Mouse (Mus musculus): ENCODE results near the gene Akap6. TPM values are rescaled to one million over a fixed set of nuclear protein-coding genes. Genes with fewer than 3 reads are reported as not detected.

The Akap6 gene
- polyA plus RNA-seq, 1 experiment from 2014 or later: 0.02 TPM

DNA sequence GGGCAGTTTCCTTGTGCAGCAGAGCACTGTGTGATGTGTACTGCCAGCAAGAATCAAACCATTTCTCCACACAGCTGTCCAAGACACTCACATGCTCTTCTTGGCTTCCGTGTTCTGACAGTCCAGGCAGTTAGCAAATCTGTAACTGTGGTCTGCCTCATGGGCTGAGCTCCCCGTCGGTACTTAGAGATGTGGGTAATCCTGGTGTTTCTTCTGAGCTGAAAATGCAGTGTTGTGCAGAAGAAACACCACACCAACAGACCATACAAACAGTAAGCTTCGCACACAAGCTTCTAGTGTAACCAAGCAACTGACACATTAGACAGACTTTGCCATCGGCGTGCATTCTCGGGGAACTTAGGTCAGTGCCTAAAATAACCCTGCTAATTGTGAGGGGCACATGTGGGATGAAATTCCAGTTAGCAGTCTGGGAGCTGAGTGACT is 155.1 kb downstream of the Akap6 start:
- no peak overlapping the region for H3K4me3 ChIP-seq (ENCODE audit: low read depth, low read length)
- ATAC-seq: no peak
- H3K4me1 ChIP-seq (ENCODE audit: insufficient read depth): no peaks in the 10 kb centered on the region
- TF ChIP-seq CTCF (IDR thresholded peaks at IDR 0.05; ENCODE audit: low read depth) (no peak), EP300 (IDR thresholded peaks at IDR 0.05; ENCODE audit: low read depth) (no peak)
- H3K9ac ChIP-seq (replicated peaks): no peak overlapping the region
- H3K4me2 ChIP-seq (ENCODE audit: low read depth, low read length): no peak overlapping the region
- H3K27ac ChIP-seq (ENCODE audit: low read depth): no peak overlapping the region
- no peaks in the 10 kb centered on the region for H3K9me3 ChIP-seq (ENCODE audit: low read length)
- DNase-seq: no peak
- no peaks in the 10 kb centered on the region for H3K27me3 ChIP-seq (ENCODE audit: insufficient read depth, low read length)
- no peaks in the 10 kb centered on the region for H3K36me3 ChIP-seq (replicated peaks; ENCODE audit: insufficient read depth, low read length)
- 67% methylated on average over 7 of the region's 7 CpGs for WGBS (ENCODE audit: insufficient replicate concordance)

GRCm38 (mm10) chr12:52856104-52856503 is 156.9 kb downstream of the Akap6 start:
- H3K9ac ChIP-seq (replicated peaks): no peak overlapping the region
- H3K27ac ChIP-seq (ENCODE audit: low read depth): no peak overlapping the region
- WGBS (ENCODE audit: insufficient replicate concordance): 84% methylated on average over 1 of the region's 1 CpGs
- no peaks in the 10 kb centered on the region for H3K27me3 ChIP-seq (ENCODE audit: insufficient read depth, low read length)
- H3K4me1 ChIP-seq (ENCODE audit: insufficient read depth): no peaks in the 10 kb centered on the region
- no peak overlapping the region for H3K4me3 ChIP-seq (ENCODE audit: low read depth, low read length)
- no peak for ATAC-seq
- H3K4me2 ChIP-seq (ENCODE audit: low read depth, low read length): no peak overlapping the region
- no peaks in the 10 kb centered on the region for H3K9me3 ChIP-seq (ENCODE audit: low read length)
- no peaks in the 10 kb centered on the region for H3K36me3 ChIP-seq (replicated peaks; ENCODE audit: insufficient read depth, low read length)
- no peak for TF ChIP-seq EP300 (IDR thresholded peaks at IDR 0.05; ENCODE audit: low read depth)
- TF ChIP-seq CTCF (IDR thresholded peaks at IDR 0.05; ENCODE audit: low read depth): no peak
- DNase-seq: no peak

GRCm38 (mm10) chr12:52857306-52857705 is 158.1 kb downstream of the Akap6 start:
- Histone ChIP-seq H3K9me3 (ENCODE audit: low read length) (no peaks in the 10 kb centered on the region), H3K9ac (replicated peaks) (no peak overlapping the region), H3K4me1 (ENCODE audit: insufficient read depth) (no peaks in the 10 kb centered on the region), H3K27me3 (ENCODE audit: insufficient read depth, low read length) (no peaks in the 10 kb centered on the region), H3K4me3 (ENCODE audit: low read depth, low read length) (no peak overlapping the region), H3K27ac (ENCODE audit: low read depth) (no peak overlapping the region), H3K36me3 (replicated peaks; ENCODE audit: insufficient read depth, low read length) (no peaks in the 10 kb centered on the region), H3K4me2 (ENCODE audit: low read depth, low read length) (no peak overlapping the region)
- DNase-seq: no peak
- ATAC-seq: no peak
- TF ChIP-seq EP300 (IDR thresholded peaks at IDR 0.05; ENCODE audit: low read depth) (no peak), CTCF (IDR thresholded peaks at IDR 0.05; ENCODE audit: low read depth) (no peak)
- WGBS (ENCODE audit: insufficient replicate concordance): 76% methylated on average over 4 of the region's 4 CpGs

- Histone ChIP-seq H3K36me3 (replicated peaks; ENCODE audit: insufficient read depth, low read length) (no peaks in the 10 kb centered on the region), H3K9me3 (ENCODE audit: low read length) (no peaks in the 10 kb centered on the region), H3K27me3 (ENCODE audit: insufficient read depth, low read length) (no peaks in the 10 kb centered on the region), H3K4me3 (ENCODE audit: low read depth, low read length) (no peak overlapping the region), H3K4me1 (ENCODE audit: insufficient read depth) (no peaks in the 10 kb centered on the region), H3K4me2 (ENCODE audit: low read depth, low read length) (no peak overlapping the region), H3K9ac (replicated peaks) (no peak overlapping the region), H3K27ac (ENCODE audit: low read depth) (no peak overlapping the region)
- 75% methylated on average over 3 of the region's 3 CpGs for WGBS (ENCODE audit: insufficient replicate concordance)
- DNase-seq (no peak), ATAC-seq (no peak)
- TF ChIP-seq CTCF (IDR thresholded peaks at IDR 0.05; ENCODE audit: low read depth): no peak
- TF ChIP-seq EP300 (IDR thresholded peaks at IDR 0.05; ENCODE audit: low read depth): no peak
These were observed 162.7 kb downstream of the Akap6 start for GRCm38 (mm10) chr12:52861922-52862321.

DNA sequence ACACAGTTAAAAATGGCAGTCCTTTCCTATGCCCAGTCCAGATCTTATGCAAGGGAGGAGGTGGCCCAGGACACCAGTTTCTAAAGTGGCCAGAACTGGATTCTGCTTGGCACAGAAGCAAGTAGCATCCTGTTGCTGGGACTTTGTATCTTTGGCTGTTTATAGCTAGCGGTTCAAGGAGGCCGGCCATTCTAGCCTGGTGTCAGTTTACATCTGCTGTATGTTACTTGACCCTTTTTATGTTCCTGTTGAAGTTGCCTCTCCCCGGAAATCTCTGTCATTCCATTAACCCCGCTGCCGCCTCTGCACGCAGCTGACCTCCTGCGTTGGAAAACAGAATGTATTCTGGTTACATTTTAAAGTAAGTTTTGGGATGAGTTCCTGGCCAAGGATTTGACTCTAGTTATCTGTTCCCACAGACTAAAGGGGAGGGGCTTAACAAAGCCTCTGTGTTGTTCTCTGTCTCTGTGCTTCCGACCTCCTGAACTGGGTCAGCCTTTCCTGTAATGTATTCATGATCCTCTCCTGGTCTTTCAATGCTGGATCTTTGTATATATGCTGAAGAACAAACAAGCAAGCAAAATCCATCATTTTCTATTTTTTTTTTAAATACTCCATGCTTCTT is 168.9 kb downstream of the Akap6 start:
- Histone ChIP-seq H3K27ac (ENCODE audit: low read depth) (no peak overlapping the region), H3K9ac (replicated peaks) (no peak overlapping the region), H3K27me3 (ENCODE audit: insufficient read depth, low read length) (no peaks in the 10 kb centered on the region), H3K9me3 (ENCODE audit: low read length) (no peaks in the 10 kb centered on the region), H3K4me3 (ENCODE audit: low read depth, low read length) (no peak overlapping the region), H3K4me2 (ENCODE audit: low read depth, low read length) (no peak overlapping the region), H3K36me3 (replicated peaks; ENCODE audit: insufficient read depth, low read length) (no peaks in the 10 kb centered on the region), H3K4me1 (ENCODE audit: insufficient read depth) (no peaks in the 10 kb centered on the region)
- DNase-seq (no peak), ATAC-seq (no peak)
- 45% methylated on average over 8 of the region's 8 CpGs for WGBS (ENCODE audit: insufficient replicate concordance)
- TF ChIP-seq EP300 (IDR thresholded peaks at IDR 0.05; ENCODE audit: low read depth) (no peak), CTCF (IDR thresholded peaks at IDR 0.05; ENCODE audit: low read depth) (no peak)

DNA sequence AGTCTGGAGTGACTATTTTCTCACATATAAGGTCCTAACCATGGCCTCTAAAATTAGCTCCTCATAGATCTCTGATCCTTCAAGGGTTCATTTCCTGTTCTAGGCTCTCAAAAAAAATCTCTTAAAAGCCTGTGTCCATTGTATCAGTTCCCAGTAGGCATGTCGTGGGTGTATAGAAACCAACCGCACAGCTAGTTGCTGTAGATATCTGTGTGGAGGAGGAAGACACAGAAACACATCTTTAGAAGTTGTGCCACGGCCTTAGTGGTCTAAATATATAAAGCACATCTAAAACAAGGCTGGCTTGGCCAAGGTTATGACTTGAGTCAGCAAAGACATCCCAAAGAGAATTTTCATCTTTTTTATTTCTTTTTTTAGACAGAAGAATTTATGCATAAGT is 172.4 kb downstream of the Akap6 start:
- H3K27me3 ChIP-seq (ENCODE audit: insufficient read depth, low read length): no peaks in the 10 kb centered on the region
- TF ChIP-seq CTCF (IDR thresholded peaks at IDR 0.05; ENCODE audit: low read depth) (no peak), EP300 (IDR thresholded peaks at IDR 0.05; ENCODE audit: low read depth) (no peak)
- ATAC-seq (no peak), DNase-seq (no peak)
- no peak overlapping the region for H3K4me3 ChIP-seq (ENCODE audit: low read depth, low read length)
- no peak overlapping the region for H3K27ac ChIP-seq (ENCODE audit: low read depth)
- 49% methylated on average over 3 of the region's 3 CpGs for WGBS (ENCODE audit: insufficient replicate concordance)
- no peaks in the 10 kb centered on the region for H3K36me3 ChIP-seq (replicated peaks; ENCODE audit: insufficient read depth, low read length)
- H3K4me2 ChIP-seq (ENCODE audit: low read depth, low read length): no peak overlapping the region
- no peak overlapping the region for H3K9ac ChIP-seq (replicated peaks)
- no peaks in the 10 kb centered on the region for H3K4me1 ChIP-seq (ENCODE audit: insufficient read depth)
- H3K9me3 ChIP-seq (ENCODE audit: low read length): no peaks in the 10 kb centered on the region
